Comparison of ENCODE assay signal across 17 mouse cellular contexts in genomic region chr1:61336367-61336766, GRCm38 (mm10).
"Had no signal": no experiment of that assay in that cellular context is flagged by ENCODE, and none has a peak within 500 bp of the region (broad histone marks: within the 10 kb centered on the region; RNA-seq: fewer than 3 reads in every experiment).

No protein-coding gene starts in this region.

- H3K9me3 ChIP-seq: liver, embryonic 15.5 days; lung, embryonic 15.5 days; neural tube, embryonic 12.5 days; stomach, embryonic 15.5 days had no signal

- H3K4me1 ChIP-seq: liver, embryonic 15.5 days; lung, embryonic 15.5 days; megakaryocyte, embryonic 14.5 days; neural tube, embryonic 12.5 days; stomach, embryonic 15.5 days had no signal

- ATAC-seq: liver, postnatal 0 days; midbrain, embryonic 16.5 days had no signal

- H3K27ac ChIP-seq: liver, embryonic 15.5 days; lung, embryonic 15.5 days; macrophage; neural tube, embryonic 12.5 days; stomach, embryonic 15.5 days; stomach, postnatal 0 days had no signal

- H3K9ac ChIP-seq: liver, embryonic 15.5 days; liver, postnatal 0 days; lung, embryonic 15.5 days; neural tube, embryonic 12.5 days; stomach, embryonic 15.5 days had no signal

- H3K4me2 ChIP-seq: liver, embryonic 15.5 days; lung, embryonic 15.5 days; midbrain, embryonic 11.5 days; neural tube, embryonic 12.5 days; stomach, embryonic 15.5 days had no signal

- DNase-seq: liver, postnatal 0 days; lung, adult 2 months; lung, postnatal 14 days; midbrain, embryonic 14.5 days; right cerebral cortex, postnatal 14 days; thymus, adult 2 months; thymus, postnatal 25 days; thymus, postnatal 4 days had no signal

- H3K36me3 ChIP-seq: liver, embryonic 15.5 days; lung, embryonic 15.5 days; neural tube, embryonic 12.5 days; stomach, embryonic 15.5 days had no signal

- H3K27me3 ChIP-seq: liver, embryonic 15.5 days; lung, embryonic 15.5 days; megakaryocyte, embryonic 14.5 days; neural tube, embryonic 12.5 days; stomach, embryonic 15.5 days had no signal

- H3K4me3 ChIP-seq: liver, embryonic 15.5 days; lung, embryonic 15.5 days; megakaryocyte, embryonic 14.5 days; neural tube, embryonic 12.5 days; stomach, embryonic 15.5 days had no signal
